Mouse (Mus musculus): ENCODE results near the gene Esyt3.

Esyt3 gene

GRCm38 (mm10) chr9:99357921-99358692 lies at the start of gene Esyt3:
Esyt3 (minus strand) TSS chr9:99358557.
- peak in 1 of 2 experiments; percentile 7 for DNase-seq

- DNase-seq, result no peak
Observed at GRCm38 (mm10) chr9:99401288-99401974, 43.1 kb upstream of the Esyt3 start.

- no peak for DNase-seq
Observed at GRCm38 (mm10) chr9:99400781-99401180, 42.4 kb upstream of the Esyt3 start.

GRCm38 (mm10) chr9:99397056-99397815 lies 38.9 kb upstream of the Esyt3 start:
- no peak for DNase-seq

- no peak for DNase-seq
Observed at GRCm38 (mm10) chr9:99394366-99394765, 36.0 kb upstream of the Esyt3 start.

- DNase-seq, result no peak
Observed at GRCm38 (mm10) chr9:99393146-99393545, 34.8 kb upstream of the Esyt3 start.

GRCm38 (mm10) chr9:99391557-99391956 lies 33.2 kb upstream of the Esyt3 start:
- no peak for DNase-seq

- no peak for DNase-seq
Observed at GRCm38 (mm10) chr9:99390716-99391115, 32.4 kb upstream of the Esyt3 start.

GRCm38 (mm10) chr9:99390201-99390600 lies 31.8 kb upstream of the Esyt3 start:
- no peak for DNase-seq

GRCm38 (mm10) chr9:99389506-99389905 lies 31.1 kb upstream of the Esyt3 start:
- DNase-seq, result no peak

GRCm38 (mm10) chr9:99388856-99389255 lies 30.5 kb upstream of the Esyt3 start:
- no peak for DNase-seq

GRCm38 (mm10) chr9:99388078-99388477 lies 29.7 kb upstream of the Esyt3 start:
- no peak for DNase-seq

GRCm38 (mm10) chr9:99382556-99382955 lies 24.2 kb upstream of the Esyt3 start:
- DNase-seq, result no peak

- DNase-seq, result no peak
Observed at GRCm38 (mm10) chr9:99379194-99379593, 20.8 kb upstream of the Esyt3 start.

GRCm38 (mm10) chr9:99376591-99377418 lies 18.4 kb upstream of the Esyt3 start:
- peak in 1 of 2 experiments; percentile 43 for DNase-seq

- DNase-seq, result no peak
Observed at GRCm38 (mm10) chr9:99368431-99368830, 10.1 kb upstream of the Esyt3 start.

GRCm38 (mm10) chr9:99365906-99366305 lies 7.5 kb upstream of the Esyt3 start:
- DNase-seq, result no peak

- no peak for DNase-seq
Observed at GRCm38 (mm10) chr9:99363076-99363475, 4.7 kb upstream of the Esyt3 start.

GRCm38 (mm10) chr9:99361946-99362345 lies 3.6 kb upstream of the Esyt3 start:
- DNase-seq, result no peak

- DNase-seq, result no peak
Observed at GRCm38 (mm10) chr9:99359012-99359411, 655 bp upstream of the Esyt3 start.

- DNase-seq, result no peak
Observed at GRCm38 (mm10) chr9:99357561-99357920, 816 bp downstream of the Esyt3 start.

- no peak for DNase-seq
Observed at GRCm38 (mm10) chr9:99355971-99356370, 2.4 kb downstream of the Esyt3 start.

GRCm38 (mm10) chr9:99354796-99355195 lies 3.6 kb downstream of the Esyt3 start:
- no peak for DNase-seq
